Mouse (Mus musculus): ENCODE measurements around the gene Gm45713. TPM values are rescaled to one million over a fixed set of nuclear protein-coding genes. Genes with fewer than 3 reads are reported as not detected.
A peak's percentile ranks its signal among the peaks of the same experiment; 100 is the strongest.
"Not testable (repeated sequence)": the region's sequence is repeated elsewhere in the genome, so short reads cannot be mapped to it uniquely, and the experiment has no call there.

Gm45713 gene
- total RNA-seq, 2 experiments from 2014 or later = 0.50 TPM; not detected in 1

DNA sequence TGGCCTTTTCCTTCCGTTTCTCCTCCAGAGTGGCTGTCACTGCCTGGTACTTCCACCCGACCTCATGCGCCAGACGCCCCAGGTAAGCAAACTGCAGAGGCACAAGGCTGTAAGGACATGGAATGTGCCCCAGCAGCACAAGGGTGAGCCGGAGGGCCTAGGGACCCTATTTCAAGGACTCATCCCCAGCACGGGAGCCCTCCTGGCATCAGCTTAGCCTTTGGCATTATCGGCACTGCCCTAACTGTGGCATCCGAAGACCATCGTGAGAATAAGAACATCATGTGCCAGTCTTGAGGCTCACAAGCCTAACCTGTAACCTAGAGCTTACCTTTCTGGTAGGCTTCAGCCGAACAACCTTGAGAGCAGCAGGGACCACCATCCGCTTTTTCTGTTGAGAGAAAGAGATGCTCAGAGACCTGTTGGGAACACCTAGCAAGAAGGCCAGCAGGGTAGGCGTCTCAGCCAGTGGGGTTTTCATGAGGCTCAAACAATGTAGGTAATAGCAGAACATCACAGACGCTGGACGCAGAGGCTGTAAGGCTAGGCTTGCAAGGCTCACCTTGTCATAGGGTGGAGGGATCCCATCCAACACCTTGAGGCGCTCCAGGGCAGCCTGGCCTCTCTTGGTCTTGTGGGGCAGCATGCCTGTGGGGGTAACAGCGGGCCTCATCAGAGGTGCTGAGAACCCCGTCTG lies 9.7 kb downstream of the Gm45713 start:
- intact Hi-C loops (cut with DNase I) = no loop called here
- DNase-seq = no peak

DNA sequence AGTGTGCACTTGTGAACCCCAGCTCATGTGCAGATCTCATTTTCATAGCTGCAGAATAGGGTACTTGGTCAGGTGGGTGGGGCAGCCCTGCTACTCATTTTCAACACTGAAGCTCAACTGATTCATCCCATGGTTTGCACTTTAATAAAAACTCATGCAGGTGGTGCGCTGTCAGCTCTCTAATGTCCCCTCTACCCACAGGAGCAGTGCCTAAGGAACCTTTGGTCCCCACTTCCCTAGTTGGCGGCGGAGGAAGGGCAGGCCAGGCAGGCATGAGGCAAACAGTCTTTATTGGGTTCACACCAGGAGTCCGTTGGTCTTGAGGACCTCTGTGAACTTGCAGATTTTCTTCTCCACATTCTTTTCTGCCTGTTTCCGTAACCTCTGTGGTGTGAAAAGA lies 10.4 kb downstream of the Gm45713 start:
- intact Hi-C loops (cut with DNase I); DNase-seq: not testable (repeated sequence)

DNA sequence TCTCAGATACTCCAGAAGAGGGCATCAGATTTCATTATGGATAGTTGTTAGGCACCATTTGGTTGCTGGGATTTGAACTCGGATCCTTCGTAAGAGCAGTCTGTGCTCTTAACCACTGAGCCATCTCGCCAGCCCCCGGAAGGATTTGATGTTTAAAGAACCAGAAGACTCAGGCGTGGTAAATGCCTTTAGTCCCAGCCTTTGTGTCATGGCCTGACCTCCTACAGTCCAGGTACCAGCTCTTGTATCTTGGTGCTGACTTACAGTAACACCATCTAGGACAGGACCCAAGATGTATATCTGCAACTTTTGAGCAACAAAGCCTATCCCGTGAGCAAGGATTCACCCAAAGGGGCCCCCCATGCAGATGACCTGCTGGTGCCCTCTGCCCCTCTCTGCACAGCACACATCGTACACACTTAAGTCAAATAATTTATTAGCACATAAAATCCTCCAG lies 10.9 kb downstream of the Gm45713 start:
- intact Hi-C loops (cut with DNase I) = no loop called here
- DNase-seq = no peak

DNA sequence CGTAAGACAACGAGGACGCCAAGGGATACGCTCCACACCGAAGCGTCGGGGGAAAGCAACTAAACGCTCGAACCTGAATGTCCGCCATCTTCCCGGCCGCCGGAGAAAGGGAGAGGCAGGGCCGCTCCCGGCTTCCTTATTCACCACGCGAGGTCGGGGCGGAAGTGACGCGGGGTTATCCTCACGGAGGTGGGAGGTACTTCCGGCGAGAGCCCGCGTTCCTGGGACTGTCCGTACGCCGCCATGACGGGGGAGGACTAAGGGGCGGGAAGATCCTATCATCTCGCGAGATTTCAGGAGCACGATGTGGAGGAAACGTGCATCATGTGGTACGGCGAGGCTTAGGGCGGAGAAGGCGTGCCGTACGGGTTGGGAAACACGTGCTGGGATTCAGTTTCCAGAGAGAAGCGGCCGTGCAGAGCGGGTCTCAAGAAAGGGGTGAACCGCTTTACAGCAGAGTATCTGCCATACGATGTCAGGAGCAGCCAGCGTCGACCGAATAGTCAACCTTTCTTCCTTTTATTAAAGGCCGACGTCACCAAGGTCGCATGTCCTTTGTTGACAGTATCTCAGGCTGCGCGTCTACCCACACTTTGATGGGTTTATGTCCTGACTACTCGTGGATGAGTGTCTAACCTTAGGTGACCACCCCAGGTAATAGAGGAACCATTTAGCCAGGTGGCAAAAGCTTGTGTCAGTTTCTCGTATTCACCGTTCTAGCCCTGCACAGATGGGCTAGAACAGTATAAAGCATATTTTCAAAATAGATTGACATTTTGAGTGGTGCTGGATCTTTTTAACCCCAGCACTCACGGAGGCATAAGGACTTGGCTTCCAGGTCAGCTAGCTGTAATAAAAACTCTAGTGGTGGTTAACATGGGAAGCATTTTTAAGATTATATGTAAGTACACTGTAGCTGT lies 11.5 kb downstream of the Gm45713 start, which contains the start of gene Rps11:
Gene Rps11, minus strand, starts transcription at position 216 of the 920 bp plus-strand sequence.
- DNase-seq = peak; percentile 99

DNA sequence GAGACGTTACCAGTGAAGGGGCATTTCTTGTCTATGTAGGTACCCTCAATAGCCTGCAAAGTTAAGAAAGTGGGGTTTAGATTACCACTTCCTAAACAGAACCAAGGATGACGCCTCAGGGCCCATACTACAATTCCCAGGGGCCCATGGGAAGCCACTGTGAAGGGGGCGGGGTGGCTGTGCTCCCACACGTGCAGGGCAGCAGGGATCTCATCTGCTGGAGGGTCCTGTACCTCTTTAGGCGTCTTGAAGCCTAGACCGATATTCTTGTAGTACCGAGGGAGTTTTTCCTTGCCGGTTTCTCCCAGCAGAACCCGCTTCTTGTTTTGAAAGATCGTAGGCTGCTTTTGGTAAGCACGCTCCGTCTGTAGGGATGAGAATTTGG lies 12.9 kb downstream of the Gm45713 start:
- intact Hi-C loops (cut with DNase I) = no loop called here
- DNase-seq = peak; percentile 48

More for the DNA sequence above, 11.5 kb downstream of the Gm45713 start, which contains the start of gene Rps11:
- intact Hi-C loops (cut with DNase I) = no loop called here

DNA sequence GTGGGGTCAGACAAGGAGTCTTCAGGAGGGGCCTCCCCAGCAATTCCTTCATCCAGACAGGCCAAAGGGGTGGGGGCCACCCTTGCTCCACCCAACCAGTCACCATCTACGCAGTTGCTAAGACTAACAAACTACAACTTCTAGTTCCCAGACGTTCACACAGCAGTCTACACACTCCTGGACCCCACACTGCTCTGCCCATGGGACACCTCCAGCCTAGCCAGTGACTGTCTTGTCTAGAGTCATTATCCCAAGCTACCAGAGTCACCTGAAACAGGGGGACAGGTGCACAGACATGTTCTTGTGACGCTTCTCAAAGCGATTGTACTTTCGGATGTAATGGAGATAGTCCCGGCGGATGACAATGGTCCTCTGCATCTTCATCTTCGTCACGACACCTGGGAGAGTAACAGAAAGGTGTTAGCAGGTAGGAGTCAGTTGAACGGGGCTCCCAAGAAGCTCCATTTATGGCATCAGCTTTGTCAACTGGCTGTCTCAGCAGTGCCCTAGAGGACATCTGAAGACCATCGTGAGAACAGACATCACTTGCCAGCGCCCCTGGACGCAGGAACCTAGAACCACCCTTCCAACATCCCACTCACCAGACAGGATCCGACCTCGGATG lies 13.4 kb downstream of the Gm45713 start:
- DNase-seq = no peak
- intact Hi-C loops (cut with DNase I) = no loop called here

DNA sequence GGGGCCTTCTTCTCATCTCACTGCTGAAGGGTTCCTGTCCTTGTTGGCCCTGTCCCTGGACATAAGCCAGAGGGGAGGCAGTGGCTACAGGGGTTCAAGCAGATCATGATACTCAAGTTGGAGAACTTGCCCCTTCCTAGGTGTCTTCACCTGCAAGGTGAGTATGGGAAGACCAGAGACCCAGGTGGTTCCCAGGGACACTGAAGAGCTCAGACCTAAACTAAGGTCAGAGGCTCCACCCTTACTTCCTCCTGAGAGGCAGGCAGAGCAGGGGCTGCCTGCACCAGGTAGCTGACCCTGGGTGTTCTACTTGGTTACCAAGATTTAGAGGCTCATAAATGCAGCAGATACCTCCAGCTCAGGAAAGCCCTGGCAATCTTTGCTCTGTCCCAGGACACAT lies 14.1 kb downstream of the Gm45713 start:
- DNase-seq = no peak
- intact Hi-C loops (cut with DNase I) = no loop called here

DNA sequence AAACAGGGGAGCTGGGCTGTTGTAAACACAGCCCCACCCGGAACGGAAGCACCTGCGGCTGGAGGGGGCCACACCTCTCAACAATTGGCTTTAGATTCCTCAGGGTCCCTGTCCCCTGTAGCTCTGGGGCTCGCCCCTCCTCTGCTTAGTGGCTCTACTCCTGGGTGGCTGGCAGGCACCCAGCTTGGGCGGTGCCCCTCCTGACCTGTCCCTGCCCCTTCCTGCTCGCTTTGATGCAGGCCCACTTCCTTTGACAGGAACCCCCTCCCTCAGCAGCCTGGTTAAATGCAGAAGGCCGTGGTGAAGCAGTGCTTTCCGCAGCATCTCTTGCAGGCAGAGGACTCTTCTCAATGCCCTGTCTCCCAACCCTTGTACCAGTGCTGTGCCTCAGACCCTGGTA lies 14.6 kb downstream of the Gm45713 start:
- no peak for DNase-seq
- intact Hi-C loops (cut with DNase I) = no loop called here

DNA sequence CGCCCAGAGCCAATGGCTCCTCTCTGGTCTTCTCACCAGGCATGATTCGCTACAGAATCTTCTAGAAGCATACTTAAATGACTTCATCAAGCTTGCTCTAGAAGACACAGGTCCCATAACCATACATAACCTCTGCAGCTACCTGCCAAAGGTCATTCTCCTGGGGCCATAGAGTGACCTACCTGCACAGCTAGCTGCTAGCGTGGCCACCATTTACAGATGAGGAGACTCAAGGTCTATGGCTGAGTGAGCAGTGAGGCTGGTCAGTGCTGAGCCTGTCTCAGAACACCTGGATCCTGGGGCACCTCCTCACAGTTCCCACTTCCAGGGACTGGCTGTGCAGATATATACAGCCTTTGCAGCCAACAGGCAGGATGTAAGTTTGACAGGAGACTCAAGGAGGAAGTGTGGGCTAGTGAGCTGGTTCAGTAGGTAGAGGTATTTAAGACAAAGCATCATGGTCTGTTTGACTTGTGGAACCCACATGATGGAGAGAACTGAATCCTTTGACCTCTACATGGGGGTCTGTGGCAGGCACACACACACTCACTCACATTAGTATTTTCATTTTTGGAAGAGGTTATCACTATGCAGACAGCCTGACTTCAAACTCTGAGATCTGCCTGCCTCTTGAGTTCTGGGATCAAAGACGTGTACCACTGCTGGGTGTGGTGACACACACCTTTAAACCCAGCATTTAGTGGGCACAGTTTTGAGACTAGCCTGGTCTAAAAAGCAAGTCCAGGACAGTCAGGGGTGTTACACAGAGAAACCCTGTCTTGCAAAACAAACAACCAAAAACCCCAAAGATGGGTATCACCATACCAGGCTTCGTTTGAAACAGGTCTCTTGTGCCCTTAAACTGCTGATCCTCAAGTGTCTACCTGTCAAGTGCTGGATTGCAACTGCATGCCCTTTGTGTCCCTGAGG lies 16.0 kb downstream of the Gm45713 start:
- intact Hi-C loops (cut with DNase I) = no loop called here
- no peak for DNase-seq

DNA sequence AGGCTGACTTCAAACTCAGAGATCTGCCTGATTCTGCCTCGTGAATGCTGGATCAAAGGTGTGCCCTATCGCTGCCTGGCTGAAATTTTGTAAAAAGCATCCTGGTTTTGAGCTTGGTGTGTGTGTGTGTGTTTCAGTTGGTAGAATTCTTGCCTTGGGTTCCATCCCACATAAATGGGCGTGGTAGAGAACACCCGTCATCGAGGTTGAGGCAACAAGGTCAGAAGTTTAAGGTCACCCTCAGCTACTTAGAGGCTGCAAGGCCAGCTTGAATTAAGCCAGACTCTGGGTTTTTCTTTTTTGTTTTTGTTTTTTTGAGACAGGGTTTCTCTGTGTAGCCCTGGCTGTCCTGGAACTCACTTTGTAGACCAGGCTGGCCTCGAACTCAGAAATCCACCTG lies 17.7 kb downstream of the Gm45713 start:
- intact Hi-C loops (cut with DNase I) = no loop called here
- no peak for DNase-seq

DNA sequence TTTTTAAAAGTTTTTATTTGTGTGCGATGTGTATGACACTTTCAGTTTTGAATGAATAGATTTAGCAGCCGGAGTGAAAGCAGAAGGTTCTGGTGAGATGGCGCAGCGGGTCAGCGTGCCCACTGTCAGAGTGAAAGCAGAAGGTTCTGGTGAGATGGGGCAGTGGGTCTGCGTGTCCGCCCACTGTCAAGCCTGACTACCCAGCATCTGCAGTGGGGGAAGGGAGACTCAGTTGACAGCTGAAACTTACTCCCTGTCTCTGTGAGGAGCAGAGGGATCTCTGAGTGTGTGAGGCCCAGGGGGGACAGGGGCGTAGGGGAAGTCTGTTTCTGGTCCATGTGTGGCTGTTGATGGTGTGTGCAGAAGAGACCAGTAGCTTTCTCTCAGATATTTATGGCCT lies 18.5 kb downstream of the Gm45713 start:
- no peak for DNase-seq
- intact Hi-C loops (cut with DNase I) = no loop called here

DNA sequence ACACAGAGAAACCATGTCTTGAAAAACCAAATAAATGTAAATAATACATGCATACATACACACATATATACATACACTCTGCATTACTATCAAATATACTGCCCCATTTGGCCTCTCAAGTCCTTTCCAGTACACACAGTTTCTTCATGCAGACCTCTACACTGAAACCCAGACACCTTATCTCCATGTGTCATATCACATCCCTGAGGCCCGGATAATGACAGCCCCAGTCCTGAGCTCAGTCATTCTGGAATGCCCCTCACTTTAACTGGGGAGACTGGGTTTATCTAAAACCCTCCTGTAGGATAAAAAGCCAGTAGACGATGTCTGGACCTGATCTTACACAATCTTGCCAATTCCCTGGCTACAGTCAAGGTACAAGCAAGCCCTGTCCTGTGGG lies 22.6 kb downstream of the Gm45713 start:
- intact Hi-C loops (cut with DNase I) = no loop called here
- no peak for DNase-seq

DNA sequence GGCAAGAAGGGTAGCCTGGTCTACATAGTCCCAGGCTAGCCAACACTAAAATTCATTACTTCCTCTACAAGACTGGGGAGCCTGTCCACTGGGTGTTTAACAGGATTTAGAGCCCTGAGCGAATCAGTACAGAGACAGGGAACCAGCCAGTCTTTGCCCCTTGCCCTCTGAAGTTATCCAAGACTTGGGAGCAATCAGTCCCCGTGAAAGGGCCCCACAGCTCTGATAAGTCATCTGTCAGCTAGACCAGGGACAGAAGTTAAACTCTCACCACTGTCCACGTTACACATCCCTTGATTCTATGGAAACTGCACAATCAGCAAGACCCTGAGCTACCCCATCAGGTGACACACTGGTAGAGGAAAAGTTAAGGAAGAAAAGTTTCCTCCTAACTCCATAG lies 23.5 kb downstream of the Gm45713 start:
- DNase-seq = no peak
- intact Hi-C loops (cut with DNase I) = no loop called here

DNA sequence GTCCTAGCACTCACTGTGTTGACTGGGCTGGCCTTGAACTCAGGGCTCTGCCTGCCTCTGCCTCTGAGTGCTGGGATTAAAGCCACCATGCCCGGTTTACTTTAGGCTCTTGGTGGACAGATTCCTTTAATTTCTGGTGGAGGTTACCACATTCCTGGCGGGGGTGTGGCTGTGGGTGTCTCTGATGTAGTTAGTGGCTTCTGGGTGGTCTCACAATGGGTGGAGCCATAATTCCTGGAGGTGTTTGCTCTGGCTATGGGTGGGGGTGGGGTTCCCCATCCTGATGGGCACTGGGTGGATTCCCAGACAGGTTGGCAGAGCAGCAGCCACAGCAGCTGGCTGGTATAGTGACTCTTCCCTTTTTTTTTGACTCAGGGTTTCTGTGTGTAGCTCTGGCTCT lies 24.1 kb downstream of the Gm45713 start:
- no peak for DNase-seq
- intact Hi-C loops (cut with DNase I) = no loop called here

DNA sequence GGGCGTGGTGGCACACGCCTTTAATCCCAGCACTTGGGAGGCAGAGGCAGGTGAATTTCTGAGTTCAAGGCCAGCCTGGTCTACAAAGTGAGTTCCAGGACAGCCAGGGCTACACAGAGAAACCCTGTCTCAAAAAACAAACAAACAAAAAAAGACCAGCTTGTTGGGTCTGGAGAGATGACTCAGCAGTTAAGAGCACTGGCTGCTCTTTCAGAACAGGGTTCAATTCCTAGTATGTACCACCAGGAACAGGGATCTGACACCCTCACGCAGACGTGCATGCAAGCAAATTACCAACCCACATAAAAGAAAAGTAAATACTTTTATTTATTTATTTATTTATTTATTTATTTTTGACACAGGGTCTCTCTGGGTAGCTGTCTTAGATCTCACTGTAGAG lies 25.9 kb downstream of the Gm45713 start:
- DNase-seq; intact Hi-C loops (cut with DNase I): not testable (repeated sequence)

DNA sequence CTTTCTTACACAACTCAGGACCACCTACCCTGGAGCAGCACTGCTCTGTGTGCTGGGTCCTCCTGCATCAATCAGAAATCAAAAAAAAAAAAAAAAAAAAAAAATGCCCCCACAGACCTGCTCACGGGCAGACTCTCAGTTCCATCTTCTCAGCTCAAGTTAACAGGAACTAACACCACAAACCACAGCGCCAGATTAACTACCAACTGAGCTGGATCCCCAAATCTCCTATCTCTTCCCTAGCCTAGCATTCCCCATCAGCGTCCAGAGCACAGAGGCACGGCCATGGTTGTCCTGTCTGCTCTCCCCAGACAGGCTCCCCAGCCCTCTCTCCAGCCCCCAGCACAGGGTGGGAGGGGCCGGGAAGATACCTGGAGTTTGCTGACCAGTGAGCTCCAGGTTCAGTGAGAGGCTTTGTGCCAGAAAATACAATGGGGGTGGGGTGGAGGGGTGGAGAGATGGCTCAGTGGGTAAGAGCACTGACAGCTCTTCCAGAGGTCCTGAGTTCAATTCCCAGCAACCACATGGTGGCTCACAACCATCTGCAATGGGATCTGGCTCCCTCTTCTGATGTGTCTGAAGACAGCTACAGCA lies 28.9 kb downstream of the Gm45713 start:
- intact Hi-C loops (cut with DNase I) = no loop called here

DNA sequence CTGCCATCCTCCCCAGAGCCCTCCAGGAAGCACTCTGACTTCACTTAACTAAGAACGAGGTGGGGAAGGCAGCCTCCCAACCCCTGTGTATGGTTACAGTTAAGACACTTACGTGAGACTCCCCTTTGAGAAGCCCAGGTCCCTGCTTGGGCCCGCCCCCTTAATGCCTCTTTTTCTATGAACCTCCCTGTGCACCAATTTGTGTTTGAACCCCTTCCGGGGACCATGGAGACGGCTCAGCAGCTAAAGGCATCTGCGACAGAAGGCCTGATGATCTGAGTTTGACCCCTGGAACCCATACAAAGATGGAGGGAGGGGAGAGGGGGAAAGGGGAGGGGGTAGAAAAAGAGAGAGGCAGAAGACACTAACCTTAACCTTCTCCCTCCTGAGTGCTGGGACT lies 29.6 kb downstream of the Gm45713 start:
- intact Hi-C loops (cut with DNase I) = no loop called here
- DNase-seq = no peak

More for the DNA sequence above, 28.9 kb downstream of the Gm45713 start:
- no peak for DNase-seq

DNA sequence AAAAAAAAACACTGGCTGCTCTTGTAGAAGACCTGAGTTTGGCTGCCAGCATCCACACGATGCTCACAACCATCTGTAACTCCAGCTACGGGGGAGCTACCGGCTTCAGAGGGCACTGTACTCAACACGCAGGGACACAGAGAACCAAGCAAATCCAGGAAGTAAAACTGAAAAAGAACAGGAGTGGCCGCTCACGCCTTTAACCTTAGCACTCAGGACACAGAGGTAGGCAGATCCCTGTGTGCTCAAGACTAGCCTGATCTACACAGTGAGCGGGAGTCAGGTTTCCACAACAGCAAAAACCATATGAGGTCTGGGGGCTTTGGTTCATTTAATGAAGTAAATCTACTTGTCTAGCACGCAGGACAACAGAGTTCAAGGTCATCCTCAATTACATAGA lies 30.5 kb downstream of the Gm45713 start:
- intact Hi-C loops (cut with DNase I) = no loop called here
- no peak for DNase-seq

DNA sequence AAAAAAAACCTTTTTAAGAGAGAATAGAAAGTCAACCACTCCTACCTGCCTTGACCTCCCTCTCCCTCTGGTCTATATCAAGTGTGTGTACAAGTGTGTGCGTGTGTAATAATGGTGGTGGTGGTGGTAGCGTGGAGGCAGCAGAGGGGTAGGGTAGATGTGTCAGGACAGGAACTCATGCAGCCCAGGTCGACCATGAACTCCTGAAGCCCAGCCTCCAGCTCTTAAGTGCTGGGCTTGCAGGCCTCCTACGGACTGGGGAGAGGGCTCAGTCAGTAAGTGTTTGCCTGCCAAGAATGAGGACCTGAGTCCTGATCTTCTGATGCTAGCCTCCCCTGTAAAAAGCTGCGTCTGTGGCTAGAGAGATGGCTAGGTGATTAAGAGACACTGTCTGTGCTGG lies 31.1 kb downstream of the Gm45713 start:
- intact Hi-C loops (cut with DNase I) = no loop called here
- DNase-seq = no peak

DNA sequence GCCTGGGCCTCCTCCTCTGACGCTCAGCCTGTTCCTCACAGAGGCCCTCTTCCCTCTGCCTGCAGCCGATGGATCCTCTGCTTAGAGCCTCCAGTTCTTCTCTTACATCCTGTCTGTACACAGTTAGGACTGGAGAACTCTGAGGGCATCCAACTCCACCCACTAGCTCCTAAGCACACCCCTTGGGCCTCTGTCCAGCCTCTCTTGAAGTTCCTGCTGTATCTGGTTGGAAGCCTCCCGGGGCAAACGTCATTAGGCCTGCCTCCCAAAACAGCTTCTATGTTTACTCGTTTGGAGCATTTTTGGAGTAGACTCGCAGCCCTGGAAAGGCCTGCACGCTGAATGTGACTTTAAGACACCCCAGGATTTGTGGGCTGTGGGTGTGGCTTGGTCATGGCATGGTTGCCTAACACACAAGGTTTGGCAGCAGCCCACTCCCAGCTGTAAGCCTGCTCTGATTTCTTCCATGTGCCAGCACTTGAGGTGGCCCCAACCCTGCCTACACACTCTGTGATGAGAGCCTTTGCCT lies 32.3 kb downstream of the Gm45713 start, which contains the start of gene Fcgrt:
Gene Fcgrt, minus strand, starts transcription at position 200 of the 529 bp plus-strand sequence.
- peak; percentile 75 for DNase-seq
- intact Hi-C loops (cut with DNase I) = no loop called here
